Mouse (Mus musculus) CH12.LX (cell line): ENCODE data around the gene Arid5a. TPM values are rescaled to one million over a fixed set of nuclear protein-coding genes. Genes with fewer than 3 reads are reported as not detected.

Experiments used
- DNase-seq: peaks from one replicate; pipeline ENCODE4 v3.0.0-alpha.2; 2013; ENCODE audit errors: extremely low read depth
- H3K27ac ChIP-seq: 2 replicates; pipeline ENCODE4 v1.5.1; 2012; ENCODE audit warnings: low read depth, mild to moderate bottlenecking, control low read depth, moderate library complexity; ENCODE audit not compliant: insufficient read depth
- H3K27me3 ChIP-seq: replicated peaks from 2 replicates; pipeline ENCODE3; 2012; ENCODE audit warnings: inconsistent platforms
- H3K36me3 ChIP-seq, 2 experiments: replicated peaks in 1 of 2; 2 replicates each; pipeline versions ENCODE3 to v1.6.1; 2012; ENCODE audit warnings: inconsistent platforms in 1 of 2, low read length in 1 of 2, mild to moderate bottlenecking in 1 of 2, mixed read lengths in 1 of 2, moderate library complexity in 1 of 2; ENCODE audit not compliant: control insufficient read depth in 1 of 2, insufficient read depth in 1 of 2
- H3K4me1 ChIP-seq, 2 experiments: 2 replicates each; pipeline ENCODE4 v1.6.1; 2012; ENCODE audit warnings: inconsistent platforms in 1 of 2, moderate library complexity in 1 of 2; ENCODE audit not compliant: insufficient read depth in 2 of 2, control insufficient read depth in 1 of 2
- H3K4me2 ChIP-seq: 2 replicates; pipeline ENCODE4 v1.6.1; 2012; ENCODE audit warnings: low read depth, mild to moderate bottlenecking, control low read depth; ENCODE audit not compliant: poor library complexity, insufficient read depth, severe bottlenecking
- H3K4me3 ChIP-seq, 3 experiments: fragments of 150-350 bp in 1 of 3; sonication (generic) in 1 of 3; replicated peaks in 1 of 3; 2 replicates each; pipeline versions ENCODE3 to v1.5.1; 2011 to 2012; ENCODE audit warnings: low read depth in 2 of 3, low read length in 2 of 3, mild to moderate bottlenecking in 2 of 3, moderate library complexity in 2 of 3, control low read depth in 1 of 3, improper control_type of control experiment in 1 of 3, inconsistent platforms in 1 of 3, mixed read lengths in 1 of 3; ENCODE audit not compliant: poor library complexity in 1 of 3
- H3K79me2 ChIP-seq: replicated peaks from 2 replicates; pipeline ENCODE4 v1.6.1; 2012; ENCODE audit warnings: mild to moderate bottlenecking, moderate library complexity; ENCODE audit not compliant: control insufficient read depth, poor library complexity, insufficient read depth, severe bottlenecking; ENCODE audit errors: extremely low read depth
- H3K9ac ChIP-seq: 2 replicates; pipeline ENCODE4 v1.6.1; 2012; ENCODE audit warnings: low read depth, mild to moderate bottlenecking, control low read depth, moderate library complexity; ENCODE audit not compliant: insufficient read depth
- H3K9me3 ChIP-seq: replicated peaks from 2 replicates; pipeline ENCODE3; 2012; ENCODE audit warnings: low read length, inconsistent platforms, mixed read lengths
- BHLHE40 ChIP-seq: IDR thresholded peaks from 2 replicates; pipeline ENCODE4 v1.6.1; 2011; ENCODE audit warnings: mild to moderate bottlenecking, low read depth, low read length, improper control_type of control experiment
- CHD2 ChIP-seq: IDR thresholded peaks from 2 replicates; pipeline ENCODE4 v1.6.1; 2011; ENCODE audit warnings: low read length, improper control_type of control experiment
- E2F4 ChIP-seq: IDR thresholded peaks from 2 replicates; pipeline ENCODE4 v1.6.1; 2011; ENCODE audit warnings: low read depth, low read length, improper control_type of control experiment; ENCODE audit not compliant: insufficient replicate concordance
- EP300 ChIP-seq: IDR thresholded peaks from 2 replicates; pipeline ENCODE4 v1.6.1; 2011; ENCODE audit warnings: low read length, improper control_type of control experiment
- ETS1 ChIP-seq: conservative IDR thresholded peaks from 2 replicates; pipeline ENCODE4 v1.6.1; 2012; ENCODE audit warnings: low read depth, mild to moderate bottlenecking, inconsistent platforms, low read length, improper control_type of control experiment, moderate library complexity
- GABPA ChIP-seq: IDR thresholded peaks from 2 replicates; pipeline ENCODE4 v1.6.1; 2012; ENCODE audit warnings: low read depth, low read length, improper control_type of control experiment, inconsistent platforms; ENCODE audit not compliant: insufficient replicate concordance
- IRF4 ChIP-seq: IDR thresholded peaks from 2 replicates; pipeline ENCODE4 v1.6.1; 2014; ENCODE audit warnings: low read depth, mild to moderate bottlenecking, inconsistent platforms, low read length, improper control_type of control experiment
- JUN ChIP-seq: IDR thresholded peaks from 2 replicates; pipeline ENCODE4 v1.6.1; 2011; ENCODE audit warnings: low read depth, mild to moderate bottlenecking, low read length, improper control_type of control experiment, moderate library complexity; ENCODE audit not compliant: insufficient read depth
- KAT2A ChIP-seq: IDR thresholded peaks from 2 replicates; pipeline ENCODE4 v1.6.1; 2012; ENCODE audit warnings: low read length, improper control_type of control experiment, inconsistent platforms; ENCODE audit not compliant: insufficient replicate concordance
- MAFK ChIP-seq: IDR thresholded peaks from 2 replicates; pipeline ENCODE4 v1.6.1; 2011; ENCODE audit warnings: low read length, improper control_type of control experiment; ENCODE audit not compliant: insufficient replicate concordance
- MAX ChIP-seq: IDR thresholded peaks from 2 replicates; pipeline ENCODE4 v1.6.1; 2011; ENCODE audit warnings: low read length, improper control_type of control experiment
- MEF2A ChIP-seq: IDR thresholded peaks from 2 replicates; pipeline ENCODE4 v1.6.1; 2014; ENCODE audit warnings: low read depth, mild to moderate bottlenecking, inconsistent platforms, low read length, improper control_type of control experiment, borderline replicate concordance
- POLR2A ChIP-seq: IDR thresholded peaks from 2 replicates; pipeline ENCODE4 v1.6.1; 2011; ENCODE audit warnings: low read depth, mild to moderate bottlenecking, improper control_type of control experiment, low read length
- POLR2AphosphoS2 ChIP-seq: IDR thresholded peaks from 2 replicates; pipeline ENCODE4 v1.6.1; 2011; ENCODE audit warnings: low read depth, low read length, improper control_type of control experiment
- SMC3 ChIP-seq: IDR thresholded peaks from 2 replicates; pipeline ENCODE4 v1.6.1; 2011; ENCODE audit warnings: low read depth, low read length, improper control_type of control experiment
- TBP ChIP-seq: conservative IDR thresholded peaks from 2 replicates; pipeline ENCODE4 v1.6.1; 2011; ENCODE audit warnings: low read depth, low read length, improper control_type of control experiment
- TCF12 ChIP-seq: IDR thresholded peaks from 2 replicates; pipeline ENCODE4 v1.6.1; 2014; ENCODE audit warnings: low read depth, mild to moderate bottlenecking, inconsistent platforms, low read length, improper control_type of control experiment
- ZC3H11A ChIP-seq: IDR thresholded peaks from 2 replicates; pipeline ENCODE4 v1.6.1; 2012; ENCODE audit warnings: low read depth, mild to moderate bottlenecking, inconsistent platforms, low read length, improper control_type of control experiment
- ZNF384 ChIP-seq: IDR thresholded peaks from 2 replicates; pipeline ENCODE4 v1.6.1; 2012; ENCODE audit warnings: low read depth, low read length, improper control_type of control experiment, inconsistent platforms
- dilution Hi-C: fragments of 300-500 bp; cut with MboI; formaldehyde crosslinking; loops from 2 replicates; pipeline ENCODE4 v1.14.3; 2020; ENCODE audit warnings: low sequenced_read_pairs; ENCODE audit not compliant: extremely low pct_unique_long_range_greater_than_20kb, extremely low pct_ligation_motif_present
- in situ Hi-C: fragments of 300-500 bp; cut with MboI; formaldehyde crosslinking; loops from 3 replicates; pipeline ENCODE4 v1.14.3; 2019; ENCODE audit warnings: low sequenced_read_pairs, low pct_ligation_motif_present, low pct_unique_long_range_greater_than_20kb, mixed read lengths
- polyA plus RNA-seq: library from polyadenylated mRNA; unstranded; fragments of >175 nt; gene quantifications from 2 replicates; pipeline ENCODE4 v1.2.1, GENCODE M21; 2012; ENCODE audit warnings: low read depth; ENCODE audit not compliant: insufficient read length
- total RNA-seq, 2 experiments: library from RNA; depleted of rRNA; stranded (reverse); fragments of 300-350 nt in 1 of 2; fragments of >200 nt in 1 of 2; gene quantifications; 2 replicates each; pipeline ENCODE4 v1.2.3; 2012 to 2014

Gene Arid5a
- total and polyA plus RNA-seq, 3 experiments = 13.2 to 19.6 (median 17.0) TPM

DNA sequence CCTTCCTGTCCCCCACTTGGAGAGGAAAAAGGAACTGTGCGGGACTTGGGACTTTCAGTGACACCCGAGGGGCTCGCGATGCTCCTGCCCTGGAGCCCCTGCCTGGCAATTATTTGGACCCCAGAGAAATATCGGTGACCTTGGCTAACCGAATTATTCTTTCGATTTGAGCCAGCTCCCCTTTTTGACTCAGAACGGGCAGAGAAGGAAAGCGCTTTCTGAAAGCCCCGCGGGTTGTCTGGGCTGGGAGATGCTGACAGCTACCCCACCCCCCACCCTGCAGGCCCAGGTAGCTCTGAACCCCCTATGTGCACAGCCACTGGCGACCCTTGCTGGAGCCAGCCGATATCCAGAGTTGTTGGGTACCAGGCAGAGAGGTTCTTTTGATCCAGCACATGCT is 8.4 kb upstream of the Arid5a start (continued):
- TF ChIP-seq IRF4 (peak; percentile 99), ZC3H11A (no peak), TBP (no peak), EP300 (peak; percentile 91), MAFK (peak; percentile 94)

DNA sequence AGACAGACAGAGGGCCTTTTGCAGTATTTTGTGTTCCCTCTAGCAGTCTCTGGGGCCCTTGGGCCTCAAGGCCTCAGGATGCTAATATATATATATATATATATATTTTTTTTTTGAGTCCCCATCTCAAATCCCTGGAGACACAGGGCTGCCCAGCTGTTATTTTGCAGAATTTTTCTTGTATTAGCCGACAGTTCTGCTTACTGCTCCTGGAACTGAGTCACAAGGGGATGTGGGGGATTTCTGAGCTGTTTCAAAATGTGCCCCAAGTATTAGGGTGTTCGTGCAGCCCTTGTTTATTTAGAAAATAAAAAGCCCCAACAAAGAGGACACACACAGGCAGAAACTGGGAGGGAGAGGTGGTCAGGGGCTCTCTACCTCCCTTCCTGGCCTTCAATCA is 7.9 kb upstream of the Arid5a start:
- H3K4me2 ChIP-seq = peak overlapping the region; percentile 76
- no peak overlapping the region for H3K4me3 ChIP-seq
- no peaks in the 10 kb centered on the region for H3K36me3 ChIP-seq
- in situ Hi-C loops (no loop called here), dilution Hi-C loops (no loop called here)
- no peak overlapping the region for H3K9ac ChIP-seq
- H3K9me3 ChIP-seq = no peaks in the 10 kb centered on the region
- DNase-seq = peak; percentile 54
- no peaks in the 10 kb centered on the region for H3K79me2 ChIP-seq
- no peak overlapping the region for H3K27ac ChIP-seq
- TF ChIP-seq EP300 (peak; percentile 31; the same call in 1 of the 2 replicates), POLR2A (no peak), TCF12 (0 out of 2 replicates have a peak, but pooled peaks have one; percentile 42), POLR2AphosphoS2 (no peak), MEF2A (peak; percentile 58), E2F4 (no peak), MAX (no peak), IRF4 (peak; percentile 68; the same call in 1 of the 2 replicates), BHLHE40 (peak; percentile 62; the same call in 1 of the 2 replicates), KAT2A (0 out of 2 replicates have a peak, but pooled peaks have one; percentile 1), GABPA (no peak), MAFK (peak; percentile 9; the same call in 1 of the 2 replicates), ZNF384 (peak; percentile 85), JUN (no peak), SMC3 (no peak), ETS1 (peak; percentile 82)
- peaks cover 55% of the 10 kb centered on the region for H3K27me3 ChIP-seq
- H3K4me1 ChIP-seq = peaks cover 50 to 90% of the 10 kb centered on the region in 2 experiments

GRCm38 (mm10) chr1:36300486-36300885 is 7.0 kb upstream of the Arid5a start:
- Histone ChIP-seq H3K27me3 (peaks cover 50% of the 10 kb centered on the region), H3K4me3 (no peak overlapping the region), H3K36me3 (no peaks in the 10 kb centered on the region), H3K79me2 (no peaks in the 10 kb centered on the region), H3K9me3 (no peaks in the 10 kb centered on the region), H3K9ac (no peak overlapping the region), H3K27ac (no peak overlapping the region), H3K4me1 (peaks cover 47 to 93% of the 10 kb centered on the region in 2 experiments), H3K4me2 (no peak overlapping the region)
- TF ChIP-seq IRF4 (no peak), CHD2 (0 out of 2 replicates have a peak, but pooled peaks have one; percentile 23), E2F4 (no peak)
- DNase-seq = no peak
- in situ Hi-C loops = no loop called here
- dilution Hi-C loops = no loop called here
